Mouse (Mus musculus) mesoderm, embryonic 11.5 days (tissue): ENCODE results near the gene Galnt16.
A peak's percentile ranks its signal among the peaks of the same experiment; 100 is the strongest.

Experiments used
- DNase-seq: peaks from one replicate; pipeline ENCODE4 v3.0.0-alpha.2; 2012; ENCODE audit warnings: low read depth, low spot score

Galnt16 gene

DNA sequence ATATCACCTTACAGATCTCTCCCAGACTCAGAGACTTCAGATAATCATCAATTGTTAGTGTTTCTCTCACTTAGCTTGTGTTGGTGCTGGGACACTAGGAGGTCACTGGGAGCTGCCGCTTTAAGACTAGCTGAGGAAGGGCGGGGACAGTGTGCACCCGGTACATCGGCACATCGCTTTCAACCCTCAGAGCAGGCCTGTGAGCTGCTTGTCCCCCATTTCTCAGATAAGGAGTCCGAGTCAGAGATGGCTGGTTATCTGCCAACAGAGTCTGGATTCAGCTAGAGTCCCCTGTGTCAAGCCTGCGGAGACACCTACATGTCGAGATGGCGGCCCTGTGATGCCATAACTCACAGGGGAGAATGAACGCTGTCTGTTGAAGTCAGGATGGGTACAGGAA lies 13.5 kb downstream of the Galnt16 start:
- no peak for DNase-seq

DNA sequence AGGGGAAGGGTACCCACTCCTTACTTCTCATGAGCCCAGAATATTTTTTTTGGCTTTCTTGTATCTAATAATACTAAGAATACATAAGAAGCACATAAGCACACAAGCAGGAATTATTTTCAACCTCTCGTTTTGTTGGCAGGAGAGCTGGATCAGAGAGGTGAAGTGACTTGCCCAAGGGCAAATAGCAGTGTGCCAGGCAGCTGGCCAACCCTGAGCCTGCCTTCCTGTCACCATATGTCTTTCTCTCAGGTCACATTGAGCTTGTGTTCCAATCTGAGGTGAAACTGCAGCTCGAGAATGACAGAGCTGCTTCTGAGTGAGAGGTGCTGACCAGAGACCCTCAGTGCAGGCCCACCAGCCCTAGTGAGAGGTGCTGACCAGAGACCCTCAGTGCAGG lies 15.8 kb downstream of the Galnt16 start:
- no peak for DNase-seq

DNA sequence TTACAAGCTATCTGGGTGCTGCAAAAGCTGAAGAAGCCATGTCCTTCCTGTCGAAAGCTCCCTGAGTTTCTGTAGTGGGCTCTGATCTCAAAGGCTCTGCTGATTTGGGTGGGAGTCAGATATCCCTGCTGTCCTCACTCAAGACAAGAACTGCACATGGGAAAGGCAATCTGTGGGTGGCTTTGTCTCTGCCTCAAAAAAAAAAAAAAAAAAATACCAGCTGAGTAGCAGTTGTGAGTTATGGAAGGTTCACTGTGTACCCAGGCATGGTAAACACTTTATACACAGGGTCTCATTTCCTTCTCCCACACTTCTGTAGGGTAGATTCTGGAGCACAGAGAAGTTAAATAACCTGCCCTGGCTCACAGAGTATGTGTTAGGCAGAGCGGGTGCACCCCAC lies 19.2 kb downstream of the Galnt16 start:
- DNase-seq = no peak

DNA sequence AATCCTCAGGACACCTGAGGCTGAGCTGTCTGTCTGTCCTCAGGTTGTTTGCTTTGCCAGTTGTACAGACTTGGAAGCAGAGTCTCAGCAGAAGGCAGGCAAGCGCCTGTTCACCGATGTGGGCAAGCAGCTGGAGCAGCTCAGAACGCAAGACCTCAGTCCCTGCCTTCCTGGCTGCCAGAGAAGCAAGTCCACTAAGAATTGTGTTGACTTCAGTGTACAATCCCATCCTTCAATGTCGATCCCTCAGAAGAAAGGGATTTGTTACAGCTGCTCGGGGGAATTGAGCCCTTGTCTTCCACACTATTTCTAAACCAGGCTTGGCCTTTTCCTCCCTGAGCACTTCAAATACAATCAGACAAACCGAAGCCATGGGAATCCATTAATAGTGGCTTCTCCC lies 20.2 kb downstream of the Galnt16 start:
- no peak for DNase-seq

DNA sequence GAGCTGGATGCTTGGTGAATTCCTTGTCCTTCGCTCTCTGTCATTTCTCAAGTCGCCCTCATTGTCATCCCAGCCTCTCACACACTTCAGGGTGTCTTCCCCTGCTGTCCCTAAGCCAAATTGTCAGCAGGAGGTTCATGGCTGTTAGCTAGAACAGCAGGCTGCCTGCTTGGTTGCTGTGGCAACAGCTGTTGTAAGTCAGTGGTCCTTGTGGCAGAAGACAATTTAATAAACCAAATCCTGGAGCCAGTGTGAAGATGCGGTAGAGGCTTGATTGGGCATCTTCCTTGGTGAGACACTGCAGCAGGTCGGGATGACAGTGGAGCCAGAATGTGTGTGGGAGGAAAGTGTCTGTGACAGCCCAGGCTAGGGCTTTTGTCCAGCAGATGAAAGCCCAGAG lies 27.2 kb downstream of the Galnt16 start:
- no peak for DNase-seq

DNA sequence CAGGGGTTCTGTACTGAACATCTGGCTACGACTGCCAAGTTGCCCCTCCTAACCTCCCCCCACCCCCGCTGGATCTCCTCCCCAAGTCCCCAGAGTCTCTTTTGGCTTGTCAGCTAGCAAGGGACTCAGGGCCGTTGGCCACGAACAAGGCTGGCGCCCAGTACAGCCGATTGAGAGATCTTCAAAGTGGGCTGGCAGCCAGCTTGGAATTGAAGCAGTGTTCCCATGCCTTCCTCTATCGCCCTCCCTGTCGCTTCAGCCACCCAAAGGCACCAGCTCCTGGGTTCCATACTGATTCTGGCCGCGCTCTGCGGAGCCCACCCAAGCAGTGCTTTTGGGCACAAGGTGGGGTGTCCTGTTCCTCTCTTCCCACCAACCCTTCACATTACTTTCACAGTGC lies 31.6 kb downstream of the Galnt16 start:
- DNase-seq = no peak

DNA sequence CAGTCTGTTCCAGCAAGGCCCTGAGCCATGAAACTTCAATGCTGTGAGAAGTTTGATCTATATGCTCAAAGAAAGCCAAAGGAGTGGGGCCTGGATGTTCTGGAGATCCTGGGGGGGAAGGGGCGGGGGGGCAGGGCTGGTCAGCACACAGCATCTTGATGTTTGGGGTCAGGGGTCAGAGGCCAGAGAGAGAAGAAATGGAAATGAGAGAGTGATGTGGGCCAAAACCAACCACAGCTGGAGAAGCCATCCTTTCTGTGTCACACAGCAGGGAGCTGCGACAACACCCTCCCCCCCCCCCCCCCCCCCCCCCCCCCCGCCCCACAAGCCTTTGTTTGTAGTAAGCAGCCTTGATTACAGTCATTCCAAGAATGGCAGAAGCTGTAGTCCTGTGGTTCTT lies 35.1 kb downstream of the Galnt16 start:
- DNase-seq = no peak

DNA sequence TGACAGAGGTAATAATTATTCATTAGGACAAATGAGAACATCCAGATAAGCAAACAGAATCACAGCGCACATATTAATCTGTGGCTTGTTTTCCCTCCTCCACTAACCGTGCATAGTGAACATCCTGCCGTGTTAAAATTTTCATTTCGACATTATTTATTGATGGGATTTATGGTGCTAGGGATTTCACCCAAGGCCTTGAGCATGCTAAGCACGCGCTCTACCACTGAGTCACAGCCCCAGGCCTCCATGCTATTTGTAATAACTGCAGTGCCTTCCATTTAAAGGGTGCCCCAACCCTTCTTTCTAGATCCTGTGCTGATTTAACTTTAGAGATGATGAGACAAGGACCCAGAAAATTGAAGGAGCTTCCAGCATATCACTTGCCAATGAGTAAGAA lies 36.2 kb downstream of the Galnt16 start:
- DNase-seq = no peak

DNA sequence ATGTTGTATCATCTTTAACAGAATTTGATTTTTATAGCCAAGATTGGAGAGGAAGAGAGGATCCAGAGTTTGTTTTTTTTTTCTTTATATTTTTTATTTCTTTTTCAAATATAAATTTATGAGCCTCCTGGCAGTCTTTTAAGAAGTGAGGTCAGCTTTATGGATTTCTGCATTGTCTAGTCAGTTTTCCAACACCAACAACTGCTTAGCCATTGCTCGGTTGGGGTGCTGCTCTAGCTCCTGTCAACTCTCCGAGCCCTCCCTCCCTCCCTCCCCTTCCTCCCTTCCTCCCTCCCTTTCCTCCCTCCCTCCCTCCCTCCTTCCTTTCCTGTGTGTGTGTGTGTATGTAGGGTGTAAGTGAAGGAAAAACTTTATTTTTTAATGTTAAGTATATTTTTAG lies 43.8 kb downstream of the Galnt16 start:
- DNase-seq = no peak

DNA sequence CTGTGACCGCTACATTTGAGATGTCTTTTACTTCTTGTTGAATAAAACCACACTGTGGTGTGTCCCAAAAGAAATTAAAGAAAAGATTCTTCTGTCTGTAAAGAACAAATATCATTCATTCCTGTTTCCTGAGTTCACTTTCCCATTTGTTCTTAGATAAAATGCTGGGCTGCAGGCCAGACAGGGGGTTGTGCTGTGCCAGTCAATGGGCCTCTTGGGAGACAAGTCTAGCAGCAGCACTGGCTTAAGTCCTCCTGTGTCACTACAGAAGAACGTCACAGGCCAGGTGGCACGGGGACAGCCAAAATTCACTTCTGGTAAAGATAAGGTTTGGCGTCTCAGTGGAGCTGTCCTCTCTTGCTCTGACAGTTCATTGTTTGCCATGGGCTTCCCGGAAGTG lies 44.7 kb downstream of the Galnt16 start:
- no peak for DNase-seq

DNA sequence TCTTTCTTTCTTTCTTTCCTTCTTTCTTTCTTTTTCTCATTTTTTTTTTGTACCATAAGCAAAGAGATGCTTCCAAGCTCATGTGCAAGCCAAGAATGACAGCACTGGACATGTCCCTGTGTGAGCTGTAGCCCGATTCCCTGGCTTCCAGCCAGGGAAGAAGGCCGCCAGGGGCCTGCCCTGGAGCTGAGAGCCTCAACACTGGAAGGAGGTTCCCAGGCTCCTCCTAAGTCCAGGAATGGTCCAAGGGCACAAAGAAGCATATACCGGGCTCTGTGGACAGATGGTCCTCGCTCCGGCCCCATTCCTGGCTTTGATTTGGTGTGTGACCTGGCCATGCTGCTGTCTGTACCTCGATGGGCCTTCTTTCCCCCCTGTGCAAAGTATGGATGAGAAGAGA lies 46.9 kb downstream of the Galnt16 start:
- no peak for DNase-seq

DNA sequence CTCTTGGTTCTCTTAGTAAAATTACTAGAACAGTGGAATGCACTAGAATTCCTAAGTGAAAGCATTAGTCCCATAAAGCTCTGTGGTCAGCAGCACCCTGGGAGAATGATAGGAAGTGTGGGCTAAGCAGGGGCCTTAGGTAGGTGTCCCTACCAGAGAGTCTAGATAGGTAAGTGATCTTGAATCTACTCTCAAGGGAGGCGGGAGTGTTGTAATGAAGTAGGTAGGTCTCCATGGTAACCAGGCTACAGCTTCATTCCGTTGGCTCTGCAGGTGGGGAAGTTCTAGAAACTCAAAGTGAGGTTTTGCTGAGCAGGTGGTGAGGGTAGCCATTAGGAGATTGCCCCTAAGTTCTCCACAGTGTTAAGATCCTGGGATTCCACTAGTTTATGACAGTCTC lies 47.7 kb downstream of the Galnt16 start:
- DNase-seq = no peak

DNA sequence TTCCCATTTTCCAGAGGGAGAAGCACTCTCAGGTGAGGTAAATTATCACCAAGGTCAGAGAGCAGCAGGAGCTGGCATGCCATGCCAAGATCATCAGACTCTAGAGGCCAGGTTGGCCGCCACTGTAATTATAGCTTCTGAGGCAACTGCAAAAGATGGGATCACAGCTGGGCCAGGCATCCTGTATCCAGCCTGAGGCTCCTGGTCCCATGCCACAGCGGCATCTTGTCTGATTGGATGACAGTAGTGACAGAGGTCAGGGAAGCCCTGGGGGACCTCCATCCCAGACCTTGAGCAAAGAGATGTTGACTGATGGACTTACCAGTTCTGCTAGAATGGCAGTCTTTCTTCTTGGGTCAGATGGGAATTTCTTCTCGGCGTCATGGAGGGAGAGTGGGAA lies 48.4 kb downstream of the Galnt16 start:
- peak; percentile 63 for DNase-seq

DNA sequence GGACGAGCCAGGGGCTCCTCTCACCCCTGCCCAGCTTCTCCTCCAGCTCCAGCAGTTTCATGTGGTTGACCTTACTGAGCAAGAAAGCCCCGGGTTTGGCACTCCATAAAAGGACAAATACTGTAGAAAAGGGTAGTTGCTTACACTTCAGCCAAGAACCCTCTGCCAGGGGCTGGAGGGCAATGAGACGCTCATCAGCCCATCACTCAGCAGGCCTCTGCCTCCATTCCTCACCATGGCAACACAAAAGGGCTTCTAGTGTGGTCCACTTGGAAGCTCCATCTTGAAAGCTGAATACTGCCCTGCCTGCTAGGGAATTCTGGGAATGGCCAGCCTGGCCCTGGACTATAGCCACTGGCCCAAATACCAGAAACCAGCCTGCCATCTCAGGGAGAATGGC lies 49.3 kb downstream of the Galnt16 start:
- DNase-seq = peak; percentile 39

DNA sequence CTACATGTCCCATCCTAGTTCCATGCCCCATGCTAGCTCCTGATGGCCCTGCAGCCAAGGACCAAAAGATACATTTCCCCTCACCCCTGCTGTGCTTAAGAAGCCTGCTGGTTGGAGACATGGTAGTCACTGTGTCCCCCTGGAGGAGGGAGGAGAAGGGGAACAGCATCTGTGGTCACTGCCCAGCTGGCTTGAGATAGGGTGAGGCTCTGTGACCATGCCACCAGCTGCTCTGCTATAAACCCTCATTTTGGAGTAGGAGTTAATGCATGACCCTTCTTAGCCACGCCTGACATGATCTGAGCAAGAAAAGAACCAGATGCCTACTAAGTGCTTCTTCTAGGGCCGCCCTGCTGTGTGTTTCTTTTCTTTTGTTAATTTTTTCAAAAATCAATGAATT lies 51.5 kb downstream of the Galnt16 start:
- DNase-seq = no peak

DNA sequence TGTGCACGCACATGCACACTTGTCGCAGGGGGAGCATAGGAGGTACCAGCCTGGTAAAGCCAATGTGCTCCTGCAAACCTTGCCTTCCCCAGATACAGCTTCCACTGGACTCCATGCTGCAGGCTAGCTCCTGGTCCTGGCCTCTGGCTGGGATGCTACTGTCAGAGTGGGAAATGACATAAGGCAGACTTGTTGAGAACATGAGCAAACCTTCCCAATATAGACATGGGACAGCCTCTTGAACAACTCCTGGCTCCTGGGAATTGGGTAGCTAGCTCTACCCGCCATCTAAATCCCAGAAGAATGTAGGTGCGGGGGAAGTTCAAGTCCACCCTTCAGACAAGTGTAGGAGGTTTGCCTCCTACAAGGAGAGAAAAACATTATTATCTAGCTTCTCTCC lies 56.2 kb downstream of the Galnt16 start:
- DNase-seq = no peak

DNA sequence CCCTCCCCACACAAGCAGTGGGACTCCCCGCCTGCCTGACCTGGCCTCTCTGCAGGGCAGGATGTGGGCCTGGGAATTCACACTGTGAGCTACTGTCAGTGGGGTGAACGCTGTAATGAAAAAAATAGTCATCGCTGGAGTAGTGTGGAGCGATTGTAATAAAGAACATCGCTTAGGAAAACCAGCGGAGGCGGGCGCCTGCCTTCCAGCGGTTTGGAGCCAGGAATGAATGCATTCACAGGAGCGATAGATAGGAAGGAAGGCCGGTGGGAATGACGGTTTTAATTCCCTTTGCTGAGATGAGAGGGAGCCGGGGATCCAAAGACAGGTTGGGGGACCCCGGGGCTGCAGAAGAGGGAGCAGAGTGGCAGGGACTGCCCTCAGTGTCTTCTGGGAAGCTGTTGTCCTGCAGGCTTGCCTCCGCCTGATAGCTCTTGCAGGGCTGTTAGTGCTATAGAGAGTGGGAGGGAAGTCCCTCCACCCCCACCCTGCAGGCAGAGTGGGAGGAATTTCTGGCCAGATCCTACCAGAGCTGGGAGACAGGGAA lies 56.8 kb downstream of the Galnt16 start:
- no peak for DNase-seq

DNA sequence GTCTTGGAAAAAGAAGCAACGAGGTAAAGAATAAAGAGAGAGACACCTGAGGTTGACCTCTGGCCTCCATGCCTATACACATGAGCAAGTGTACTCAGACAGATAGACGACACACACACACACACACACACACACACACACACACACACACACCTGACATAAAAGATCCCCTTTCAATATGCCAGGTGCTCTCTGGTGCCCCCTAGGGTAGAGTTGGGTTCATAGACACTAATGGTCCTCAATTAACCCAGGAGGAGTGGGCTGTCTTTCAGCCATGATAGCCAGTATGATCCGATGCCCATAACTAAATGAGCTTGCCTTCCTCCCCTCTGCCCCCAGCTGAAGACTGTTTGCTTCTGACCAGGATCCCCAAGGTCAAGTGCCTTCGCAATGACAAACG lies 59.0 kb downstream of the Galnt16 start:
- DNase-seq = peak; percentile 45

DNA sequence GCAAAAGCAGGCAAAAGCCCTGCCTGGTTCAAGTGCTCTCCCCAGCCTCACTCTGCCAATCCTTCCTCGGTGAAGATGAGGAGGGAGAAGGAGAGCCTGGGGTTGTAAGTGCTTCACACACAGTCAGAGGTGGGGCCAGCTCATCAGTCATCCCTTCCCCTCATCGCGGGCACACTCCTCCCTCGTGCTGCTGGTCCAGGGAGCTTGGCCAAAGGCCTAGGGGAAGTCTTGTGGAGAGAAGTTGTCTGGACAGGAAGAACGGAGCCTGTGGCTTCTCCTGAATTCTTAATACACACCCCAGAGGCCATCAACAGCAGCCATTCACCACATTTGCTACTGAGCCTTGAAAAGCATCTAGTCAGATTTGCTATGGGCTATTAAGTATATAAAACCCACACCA lies 63.3 kb downstream of the Galnt16 start:
- DNase-seq = no peak

DNA sequence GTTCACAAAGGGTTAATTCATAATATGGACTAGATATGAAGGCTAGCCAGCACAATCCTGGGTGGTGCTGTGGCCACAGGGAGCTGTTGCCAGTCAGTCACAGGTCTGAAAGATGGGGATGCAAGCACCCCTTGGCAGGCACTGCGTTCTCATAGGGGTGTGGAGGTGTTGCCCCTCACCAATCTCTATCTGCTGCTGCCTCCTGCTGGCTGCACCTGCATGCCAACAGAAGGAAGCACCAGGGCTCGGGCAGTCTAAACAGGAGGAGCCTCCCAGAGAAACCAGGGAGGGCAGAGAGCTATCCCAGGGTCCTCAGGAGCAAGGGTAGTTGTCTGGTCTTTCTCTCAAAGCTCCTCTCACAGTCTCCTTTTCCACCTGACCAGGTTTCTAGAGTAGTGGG lies 66.9 kb downstream of the Galnt16 start:
- DNase-seq = no peak

DNA sequence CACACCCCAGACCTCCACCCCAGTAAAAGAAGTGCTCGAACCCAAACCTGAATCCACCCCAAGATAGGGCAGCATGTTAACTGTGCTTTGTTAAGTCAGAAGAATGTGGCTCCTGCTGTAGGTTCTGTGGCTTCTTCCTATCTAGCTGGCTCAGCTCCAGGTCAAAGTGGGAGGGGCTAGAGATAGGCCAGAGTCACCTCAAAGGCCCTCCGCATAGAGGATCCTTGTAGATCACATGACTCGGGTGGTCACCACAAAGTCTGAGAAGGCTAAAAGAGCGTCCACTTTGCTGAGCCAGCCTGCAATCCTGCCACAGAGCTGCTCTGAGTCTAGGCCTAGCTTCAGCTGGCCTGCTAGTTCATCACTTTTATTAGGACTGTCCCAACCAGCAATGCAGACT lies 76.1 kb downstream of the Galnt16 start:
- no peak for DNase-seq

DNA sequence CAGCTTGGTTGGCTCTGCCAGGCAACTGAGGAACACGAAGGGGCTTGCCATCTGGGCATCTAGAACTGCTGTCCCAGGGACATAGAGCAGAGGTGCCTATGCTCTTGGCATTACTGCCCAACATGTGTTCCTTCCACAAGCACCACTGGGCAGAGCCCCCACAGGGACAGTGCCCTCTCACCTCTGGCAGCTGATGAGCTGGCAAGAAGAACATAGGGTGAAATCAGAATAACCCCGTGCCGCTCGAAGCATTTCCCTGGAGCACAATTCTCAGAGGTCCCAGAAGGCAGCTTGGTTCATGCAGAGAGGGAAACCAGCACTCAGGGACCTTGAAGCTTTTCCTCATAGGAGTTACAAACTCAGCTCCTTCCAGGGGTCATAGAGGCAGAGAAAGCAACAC lies 76.7 kb downstream of the Galnt16 start:
- DNase-seq = no peak

DNA sequence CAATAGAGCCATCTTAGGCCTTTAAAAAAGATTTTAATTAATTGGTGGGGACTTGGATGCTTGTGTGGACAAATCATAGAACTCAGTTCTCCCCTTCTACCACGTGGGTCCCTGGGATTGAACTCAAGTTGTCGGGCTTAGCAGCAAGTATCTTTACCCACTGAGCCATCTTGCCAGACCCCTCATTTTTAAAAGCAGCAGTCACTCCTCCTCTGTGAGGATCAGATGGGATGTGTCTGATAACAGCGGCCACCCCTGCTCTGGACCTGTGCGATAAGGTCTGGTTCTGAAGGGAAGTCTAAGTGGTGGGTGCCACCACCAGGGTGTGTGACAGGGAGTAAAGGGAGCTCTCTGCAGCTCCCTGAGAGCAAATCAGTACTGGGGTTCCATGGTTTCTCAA lies 77.5 kb downstream of the Galnt16 start:
- no peak for DNase-seq

DNA sequence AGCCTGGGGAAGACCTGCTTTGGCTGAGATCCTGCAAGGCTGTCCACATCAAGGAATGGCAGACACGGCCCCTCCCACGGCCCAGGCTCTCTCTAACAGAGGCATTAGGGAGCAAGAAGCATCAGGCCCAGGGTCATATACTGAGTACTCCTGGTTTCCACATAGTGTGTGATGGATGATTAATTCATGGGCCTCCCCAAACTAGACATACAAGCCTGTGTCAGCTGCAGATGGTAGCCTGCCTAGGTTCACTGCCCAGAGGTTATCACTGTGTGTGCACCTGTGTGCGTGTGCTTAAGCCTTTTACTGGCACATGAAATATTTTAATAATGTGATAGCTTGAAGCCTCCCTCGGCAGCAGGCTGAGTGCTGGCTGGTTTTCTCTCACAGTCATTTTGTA lies 77.9 kb downstream of the Galnt16 start:
- no peak for DNase-seq

DNA sequence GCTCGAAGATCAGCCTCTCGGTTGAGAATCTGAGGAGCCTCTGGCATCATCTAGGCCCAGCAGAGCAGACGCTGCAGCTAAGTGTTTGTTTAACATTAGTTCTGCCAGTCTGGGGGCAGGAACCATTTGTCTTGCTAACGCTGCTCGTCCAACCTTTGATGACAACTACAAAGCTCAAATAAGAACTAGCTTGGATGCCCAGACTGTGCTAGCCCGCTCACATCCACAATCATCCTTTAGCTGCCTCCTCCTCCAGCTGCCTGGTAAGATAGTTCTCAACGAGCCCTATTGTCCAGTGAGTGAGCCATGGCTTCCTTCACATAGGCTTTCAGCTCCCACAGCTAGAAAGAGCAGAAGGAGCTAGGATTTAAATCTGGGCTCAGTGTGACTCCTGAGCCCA lies 80.2 kb downstream of the Galnt16 start:
- DNase-seq = no peak
